Mouse (Mus musculus): ENCODE data around the gene Ptprr. TPM values are rescaled to one million over a fixed set of nuclear protein-coding genes. Genes with fewer than 3 reads are reported as not detected.

Gene Ptprr
- polyA plus RNA-seq (2015; fragmentation: Nextera tagmentation; extraction: Ambion mirVana): 0.26 and 0.40 TPM in 2 replicates

GRCm38 (mm10) chr10:116017845-116018479 lies at the start of gene Ptprr:
Ptprr (plus strand) TSS chr10:116018213.

DNA sequence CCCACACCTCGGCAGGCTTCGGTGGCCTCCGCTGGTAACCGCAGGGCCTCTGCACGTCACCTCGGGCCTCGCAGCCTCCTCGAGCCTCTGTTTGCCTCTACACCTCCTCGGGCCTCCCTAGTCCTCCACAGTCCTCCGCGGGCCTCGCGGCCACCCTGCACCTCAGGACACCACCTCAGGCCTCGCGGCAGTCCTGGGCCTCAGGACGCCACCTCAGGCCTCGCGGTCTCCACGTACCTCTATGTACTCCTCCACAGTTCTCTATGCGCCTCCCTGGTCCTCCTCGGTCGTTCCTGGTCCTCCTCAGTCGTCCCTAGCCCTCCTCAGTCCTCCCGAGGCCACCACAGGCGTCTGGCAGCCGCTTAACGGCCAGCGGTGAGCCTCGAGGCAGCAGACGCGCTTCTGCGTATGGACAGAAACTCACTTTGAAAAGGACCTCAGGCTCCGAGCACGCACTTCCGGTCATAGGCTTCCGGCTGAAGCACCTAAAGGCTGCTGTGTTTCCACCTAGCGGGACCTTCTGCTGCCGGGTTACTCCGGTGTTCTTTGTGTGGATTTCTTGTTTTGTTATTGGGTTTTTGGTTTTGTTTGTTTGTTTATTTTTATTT lies 96.0 kb downstream of the Ptprr start, which contains the start of gene 4933416C03Rik:
Gene 4933416C03Rik (minus strand): TSS at position 51 of the 608 bp plus-strand sequence.

DNA sequence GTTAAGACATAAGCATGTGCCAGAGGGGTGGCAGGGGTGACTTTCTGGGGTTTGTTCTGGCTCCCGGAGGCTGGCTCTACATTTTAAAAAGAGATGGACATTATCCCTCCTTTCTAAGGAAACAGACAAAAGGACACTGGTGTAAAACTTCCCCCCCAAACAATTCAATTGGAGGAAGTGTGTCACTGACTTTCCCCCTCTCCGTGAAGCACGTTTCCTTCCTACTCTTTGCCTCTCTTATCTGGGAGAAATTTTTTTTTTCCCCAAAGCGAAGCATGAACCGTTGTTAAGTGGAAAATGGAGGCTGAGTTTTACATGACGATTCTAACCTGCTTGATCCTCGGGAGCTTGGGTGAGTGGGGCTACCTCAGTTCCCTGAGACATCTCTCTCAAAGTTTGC lies 257.3 kb downstream of the Ptprr start, which contains the start of gene Ptprb:
Gene Ptprb (plus strand): TSS at position 244 of the 400 bp plus-strand sequence.

Other genes starting within 250 kb of the Ptprr start
- 2.8 and 4.1 TPM in 2 replicates for gene Tspan8, start 201.4 kb upstream of the Ptprr start, polyA plus RNA-seq (2015; fragmentation: Nextera tagmentation; extraction: Ambion mirVana)
- not detected in 2 replicates for gene 4933416C03Rik, start 95.7 kb downstream of the Ptprr start, polyA plus RNA-seq (2015; fragmentation: Nextera tagmentation; extraction: Ambion mirVana)

Data from skeletal muscle tissue, postnatal 0 days (tissue).